Mouse (Mus musculus): ENCODE measurements at regions not wholly inside any gene's neighbourhood (a gene's known extent, or its start where the extent isn't known, plus 50 kb on each side); places are given as distances from the start of the nearest gene placed in this dataset.

GRCm38 (mm10) chr9:74021339-74021738 lies 52.6 kb upstream of the Unc13c start:
- no peak for DNase-seq (ENCODE audit: low spot score)
- no peak overlapping the region for H3K4me3 ChIP-seq (replicated peaks; ENCODE audit: low read depth, low read length)
- 22% methylated on average over 6 of the region's 6 CpGs for WGBS
- no peaks in the 10 kb centered on the region for H3K36me3 ChIP-seq (ENCODE audit: insufficient read depth, low read length)
- H3K9ac ChIP-seq (ENCODE audit: low read depth, low read length): no peak overlapping the region
- ATAC-seq (replicated peaks; ENCODE audit: low FRiP score, low read depth): no peak
- no peak overlapping the region for H3K4me2 ChIP-seq (ENCODE audit: low read length)
- no peaks in the 10 kb centered on the region for H3K4me1 ChIP-seq (replicated peaks; ENCODE audit: insufficient read depth, low read length)
- no peak overlapping the region for H3K27ac ChIP-seq
- H3K9me3 ChIP-seq (replicated peaks; ENCODE audit: low read length): no peaks in the 10 kb centered on the region
- H3K27me3 ChIP-seq (ENCODE audit: insufficient read depth, low read length): no peaks in the 10 kb centered on the region
- no peak for TF ChIP-seq CTCF (IDR thresholded peaks at IDR 0.05; ENCODE audit: low read depth)

GRCm38 (mm10) chr9:74023922-74024321 lies 55.2 kb upstream of the Unc13c start:
- Histone ChIP-seq H3K4me2 (ENCODE audit: low read length) (no peak overlapping the region), H3K9me3 (replicated peaks; ENCODE audit: low read length) (no peaks in the 10 kb centered on the region), H3K27ac (no peak overlapping the region), H3K4me3 (replicated peaks; ENCODE audit: low read depth, low read length) (no peak overlapping the region), H3K27me3 (ENCODE audit: insufficient read depth, low read length) (no peaks in the 10 kb centered on the region), H3K36me3 (ENCODE audit: insufficient read depth, low read length) (no peaks in the 10 kb centered on the region), H3K4me1 (replicated peaks; ENCODE audit: insufficient read depth, low read length) (no peaks in the 10 kb centered on the region), H3K9ac (ENCODE audit: low read depth, low read length) (no peak overlapping the region)
- DNase-seq (ENCODE audit: low spot score) (no peak), ATAC-seq (replicated peaks; ENCODE audit: low FRiP score, low read depth) (no peak)
- 68% methylated on average over 3 of the region's 3 CpGs for WGBS
- TF ChIP-seq CTCF (IDR thresholded peaks at IDR 0.05; ENCODE audit: low read depth): peak; percentile 44; the same call in 1 of the 2 replicates

- H3K4me3 ChIP-seq (replicated peaks; ENCODE audit: low read depth, low read length): no peak overlapping the region
- no peak for DNase-seq (ENCODE audit: low spot score)
- H3K27ac ChIP-seq: no peak overlapping the region
- H3K9me3 ChIP-seq (replicated peaks; ENCODE audit: low read length): no peaks in the 10 kb centered on the region
- H3K27me3 ChIP-seq (ENCODE audit: insufficient read depth, low read length): no peaks in the 10 kb centered on the region
- no peaks in the 10 kb centered on the region for H3K36me3 ChIP-seq (ENCODE audit: insufficient read depth, low read length)
- ATAC-seq (replicated peaks; ENCODE audit: low FRiP score, low read depth): no peak
- no peak overlapping the region for H3K4me2 ChIP-seq (ENCODE audit: low read length)
- H3K4me1 ChIP-seq (replicated peaks; ENCODE audit: insufficient read depth, low read length): no peaks in the 10 kb centered on the region
- 57% methylated on average over 3 of the region's 3 CpGs for WGBS
- H3K9ac ChIP-seq (ENCODE audit: low read depth, low read length): no peak overlapping the region
- TF ChIP-seq CTCF (IDR thresholded peaks at IDR 0.05; ENCODE audit: low read depth): no peak
Measured at GRCm38 (mm10) chr9:74026131-74026530, 57.4 kb upstream of the Unc13c start.

GRCm38 (mm10) chr9:74028438-74028837 lies 59.7 kb upstream of the Unc13c start:
- no peak overlapping the region for H3K27ac ChIP-seq
- H3K4me3 ChIP-seq (replicated peaks; ENCODE audit: low read depth, low read length): no peak overlapping the region
- no peaks in the 10 kb centered on the region for H3K36me3 ChIP-seq (ENCODE audit: insufficient read depth, low read length)
- DNase-seq (ENCODE audit: low spot score) (no peak), ATAC-seq (replicated peaks; ENCODE audit: low FRiP score, low read depth) (no peak)
- no peaks in the 10 kb centered on the region for H3K9me3 ChIP-seq (replicated peaks; ENCODE audit: low read length)
- 52% methylated on average over 1 of the region's 1 CpGs for WGBS
- no peak overlapping the region for H3K9ac ChIP-seq (ENCODE audit: low read depth, low read length)
- no peak overlapping the region for H3K4me2 ChIP-seq (ENCODE audit: low read length)
- H3K27me3 ChIP-seq (ENCODE audit: insufficient read depth, low read length): no peaks in the 10 kb centered on the region
- H3K4me1 ChIP-seq (replicated peaks; ENCODE audit: insufficient read depth, low read length): no peaks in the 10 kb centered on the region
- TF ChIP-seq CTCF (IDR thresholded peaks at IDR 0.05; ENCODE audit: low read depth): peak; percentile 61

GRCm38 (mm10) chr9:74045936-74046335 lies 64.2 kb upstream of the Wdr72 start:
- 67% methylated on average over 3 of the region's 3 CpGs for WGBS

GRCm38 (mm10) chr9:74049776-74050175 lies 60.4 kb upstream of the Wdr72 start:
- no peak overlapping the region for H3K27ac ChIP-seq
- TF ChIP-seq CTCF (IDR thresholded peaks at IDR 0.05; ENCODE audit: low read depth): no peak
- no peak overlapping the region for H3K4me3 ChIP-seq (replicated peaks; ENCODE audit: low read depth, low read length)
- DNase-seq (ENCODE audit: low spot score) (peak; percentile 51), ATAC-seq (replicated peaks; ENCODE audit: low FRiP score, low read depth) (no peak)
- H3K9ac ChIP-seq (ENCODE audit: low read depth, low read length): no peak overlapping the region
- WGBS: 64% methylated on average over 3 of the region's 3 CpGs
- no peaks in the 10 kb centered on the region for H3K9me3 ChIP-seq (replicated peaks; ENCODE audit: low read length)
- H3K36me3 ChIP-seq (ENCODE audit: insufficient read depth, low read length): no peaks in the 10 kb centered on the region
- H3K4me1 ChIP-seq (replicated peaks; ENCODE audit: insufficient read depth, low read length): no peaks in the 10 kb centered on the region
- no peak overlapping the region for H3K4me2 ChIP-seq (ENCODE audit: low read length)
- H3K27me3 ChIP-seq (ENCODE audit: insufficient read depth, low read length): no peaks in the 10 kb centered on the region

More at GRCm38 (mm10) chr9:74045936-74046335, 64.2 kb upstream of the Wdr72 start:
- no peak overlapping the region for H3K9ac ChIP-seq (ENCODE audit: low read depth, low read length)
- no peaks in the 10 kb centered on the region for H3K36me3 ChIP-seq (ENCODE audit: insufficient read depth, low read length)
- no peak for DNase-seq (ENCODE audit: low spot score)
- no peaks in the 10 kb centered on the region for H3K27me3 ChIP-seq (ENCODE audit: insufficient read depth, low read length)
- ATAC-seq (replicated peaks; ENCODE audit: low FRiP score, low read depth): no peak
- no peak overlapping the region for H3K4me3 ChIP-seq (replicated peaks; ENCODE audit: low read depth, low read length)
- no peaks in the 10 kb centered on the region for H3K4me1 ChIP-seq (replicated peaks; ENCODE audit: insufficient read depth, low read length)
- H3K27ac ChIP-seq: no peak overlapping the region
- no peak for TF ChIP-seq CTCF (IDR thresholded peaks at IDR 0.05; ENCODE audit: low read depth)
- H3K4me2 ChIP-seq (ENCODE audit: low read length): no peak overlapping the region
- H3K9me3 ChIP-seq (replicated peaks; ENCODE audit: low read length): no peaks in the 10 kb centered on the region

- Histone ChIP-seq H3K4me1 (replicated peaks; ENCODE audit: insufficient read depth, low read length) (no peaks in the 10 kb centered on the region), H3K9ac (ENCODE audit: low read depth, low read length) (no peak overlapping the region), H3K36me3 (ENCODE audit: insufficient read depth, low read length) (no peaks in the 10 kb centered on the region), H3K9me3 (replicated peaks; ENCODE audit: low read length) (no peaks in the 10 kb centered on the region), H3K4me3 (replicated peaks; ENCODE audit: low read depth, low read length) (no peak overlapping the region), H3K27me3 (ENCODE audit: insufficient read depth, low read length) (no peaks in the 10 kb centered on the region), H3K4me2 (ENCODE audit: low read length) (no peak overlapping the region), H3K27ac (no peak overlapping the region)
- 50% methylated on average over 5 of the region's 5 CpGs for WGBS
- no peak for TF ChIP-seq CTCF (IDR thresholded peaks at IDR 0.05; ENCODE audit: low read depth)
- DNase-seq (ENCODE audit: low spot score): no peak
- no peak for ATAC-seq (replicated peaks; ENCODE audit: low FRiP score, low read depth)
Measured at GRCm38 (mm10) chr9:74056709-74057108, 53.4 kb upstream of the Wdr72 start.
